ENCODE assay signal across 12 mouse cellular contexts in genomic region chr15:103009265-103010111, GRCm38 (mm10). TPM values are rescaled to one million over a fixed set of nuclear protein-coding genes. Genes with fewer than 3 reads are reported as not detected.
DNase-seq lines count a peak whose midpoint lies in the region; ATAC-seq lines count a peak whose summit lies in the region.
"Had no signal": no experiment of that assay in that cellular context is flagged by ENCODE, and none has a peak within 500 bp of the region (broad histone marks: within the 10 kb centered on the region; RNA-seq: fewer than 3 reads in every experiment).

No protein-coding gene starts in this region.

- H3K4me3 ChIP-seq in hindbrain, embryonic 14.5 days (replicated peaks; ENCODE audit: low read length) = peak overlapping the region; percentile 22
- H3K4me3 ChIP-seq in limb, embryonic 15.5 days = peak overlapping the region; percentile 21
- H3K4me3 ChIP-seq: forebrain, embryonic 12.5 days; heart, embryonic 12.5 days had no signal

- peak; percentile 31 for ATAC-seq in CD4-positive, CD25-positive, alpha-beta regulatory T cell, adult 4 months
- ATAC-seq in hindbrain, embryonic 14.5 days (ENCODE audit: low FRiP score) = no peak
- no peak for ATAC-seq in limb, embryonic 15.5 days (ENCODE audit: insufficient number of reproducible peaks, low FRiP score, low TSS enrichment, low read depth)

- no peaks in the 10 kb centered on the region for H3K36me3 ChIP-seq in hindbrain, embryonic 14.5 days (replicated peaks; ENCODE audit: control insufficient read depth, insufficient read depth)
- H3K36me3 ChIP-seq in limb, embryonic 15.5 days = no peaks in the 10 kb centered on the region
- H3K36me3 ChIP-seq: forebrain, embryonic 12.5 days; heart, embryonic 12.5 days had no signal

- 0 out of 2 replicates have a peak, but pooled peaks cover 4% of the 10 kb centered on the region for H3K4me1 ChIP-seq in hindbrain, embryonic 14.5 days (replicated peaks; ENCODE audit: control insufficient read depth, insufficient read depth, low read length)
- H3K4me1 ChIP-seq in limb, embryonic 15.5 days = peaks cover 45% of the 10 kb centered on the region

- intact Hi-C loops in heart, postnatal 25 days (cut with DNase I) = loop anchor here (5.0 kb wide), 1 partner anchor 123 kb away; no protein-coding TSS in a partner anchor

- peak overlapping the region; percentile 30 for H3K4me2 ChIP-seq in hindbrain, embryonic 14.5 days (replicated peaks)
- peak overlapping the region; percentile 35 for H3K4me2 ChIP-seq in limb, embryonic 15.5 days
- H3K4me2 ChIP-seq: forebrain, embryonic 12.5 days; heart, embryonic 12.5 days had no signal

- 2% methylated on average over 27 of the region's 27 CpGs for WGBS in hindbrain, embryonic 14.5 days
- WGBS in limb, embryonic 15.5 days = 5% methylated on average over 27 of the region's 27 CpGs

- no peak overlapping the region for H3K27ac ChIP-seq in hindbrain, embryonic 14.5 days
- no peak overlapping the region for H3K27ac ChIP-seq in limb, embryonic 15.5 days
- H3K27ac ChIP-seq: forebrain, embryonic 12.5 days had no signal

- peak; percentile 71 for DNase-seq in embryo, embryonic 10 days (ENCODE audit: low spot score)
- no peak for DNase-seq in embryo, embryonic 11 days
- no peak for DNase-seq in hindbrain, embryonic 14.5 days (ENCODE audit: low spot score)
- no peak for DNase-seq in layer of hippocampus, adult 9-10 months (ENCODE audit: low spot score)
- DNase-seq in heart, postnatal 25 days (ENCODE audit: low spot score) = no peak
- no peak for DNase-seq in layer of hippocampus, adult 8-10 months (ENCODE audit: low spot score in 2 of 2)
- DNase-seq: cerebellum, postnatal 14 days had no signal

- peak overlapping the region; percentile 37; the same call in 1 of the 2 replicates for H3K9ac ChIP-seq in hindbrain, embryonic 14.5 days
- no peak overlapping the region for H3K9ac ChIP-seq in limb, embryonic 15.5 days
- H3K9ac ChIP-seq: forebrain, embryonic 12.5 days; heart, embryonic 12.5 days had no signal

- H3K27me3 ChIP-seq in hindbrain, embryonic 14.5 days (ENCODE audit: control insufficient read depth, insufficient read depth, low read length) = peaks cover 98% of the 10 kb centered on the region
- H3K27me3 ChIP-seq in limb, embryonic 15.5 days = peaks cover 95% of the 10 kb centered on the region

- H3K9me3 ChIP-seq in hindbrain, embryonic 14.5 days (ENCODE audit: control insufficient read depth, low read length) = no peaks in the 10 kb centered on the region
- no peaks in the 10 kb centered on the region for H3K9me3 ChIP-seq in limb, embryonic 15.5 days
- H3K9me3 ChIP-seq: forebrain, embryonic 12.5 days; heart, embryonic 12.5 days had no signal

RNA-seq across cellular contexts. Expression of gene Hoxc4, which starts 9.2 kb away (rescaled TPM):
- polyA plus RNA-seq in CD4-positive, CD25-positive, alpha-beta regulatory T cell, adult 4 months (2017; shearing (Covaris generic)) = not detected
- polyA plus RNA-seq in hindbrain, embryonic 14.5 days (2014; fragmentation: Nextera tagmentation; extraction: Ambion mirVana) = 74.9 and 90.0 TPM in 2 replicates
- 1.7 and 2.7 TPM in 2 replicates for polyA plus RNA-seq in limb, embryonic 15.5 days (2015; fragmentation: Nextera tagmentation; extraction: Ambion mirVana)
- total RNA-seq in heart, postnatal 25 days (2021) = not detected
- total RNA-seq in layer of hippocampus, adult 8-10 months (2022) = not detected
- total RNA-seq: layer of hippocampus, postnatal 14 days had no signal
- polyA plus RNA-seq: forebrain, embryonic 12.5 days had no signal

RNA-seq across cellular contexts. Expression of gene Hoxc6, which starts 11.4 kb away (rescaled TPM):
- not detected for polyA plus RNA-seq in CD4-positive, CD25-positive, alpha-beta regulatory T cell, adult 4 months (2017; shearing (Covaris generic))
- 20.9 and 24.8 TPM in 2 replicates for polyA plus RNA-seq in hindbrain, embryonic 14.5 days (2014; fragmentation: Nextera tagmentation; extraction: Ambion mirVana)
- 1.7 and 2.3 TPM in 2 replicates for polyA plus RNA-seq in limb, embryonic 15.5 days (2015; fragmentation: Nextera tagmentation; extraction: Ambion mirVana)
- not detected for total RNA-seq in heart, postnatal 25 days (2021)
- not detected for total RNA-seq in layer of hippocampus, adult 8-10 months (2022)
- total RNA-seq: layer of hippocampus, postnatal 14 days had no signal
- polyA plus RNA-seq: forebrain, embryonic 12.5 days had no signal

RNA-seq across cellular contexts. Expression of gene Hoxc8, which starts 19.1 kb away (rescaled TPM):
- polyA plus RNA-seq in CD4-positive, CD25-positive, alpha-beta regulatory T cell, adult 4 months (2017; shearing (Covaris generic)) = under 1 TPM in 1 of 2 experiments, not detected in 1; 0.43 TPM
- polyA plus RNA-seq in hindbrain, embryonic 14.5 days (2014; fragmentation: Nextera tagmentation; extraction: Ambion mirVana) = 9.2 and 22.9 TPM in 2 replicates
- 1.5 and 3.0 TPM in 2 replicates for polyA plus RNA-seq in limb, embryonic 15.5 days (2015; fragmentation: Nextera tagmentation; extraction: Ambion mirVana)
- not detected for total RNA-seq in heart, postnatal 25 days (2021)
- total RNA-seq in layer of hippocampus, adult 8-10 months (2022) = not detected
- total RNA-seq: layer of hippocampus, postnatal 14 days had no signal
- polyA plus RNA-seq: forebrain, embryonic 12.5 days had no signal

RNA-seq across cellular contexts. Expression of gene Hoxc9, which starts 33.2 kb away (rescaled TPM):
- not detected for polyA plus RNA-seq in CD4-positive, CD25-positive, alpha-beta regulatory T cell, adult 4 months (2017; shearing (Covaris generic))
- polyA plus RNA-seq in hindbrain, embryonic 14.5 days (2014; fragmentation: Nextera tagmentation; extraction: Ambion mirVana) = 0.25 and 0.75 TPM in 2 replicates
- 0.93 and 1.3 TPM in 2 replicates for polyA plus RNA-seq in limb, embryonic 15.5 days (2015; fragmentation: Nextera tagmentation; extraction: Ambion mirVana)
- not detected for total RNA-seq in heart, postnatal 25 days (2021)
- total RNA-seq in layer of hippocampus, adult 8-10 months (2022) = not detected
- total RNA-seq: layer of hippocampus, postnatal 14 days had no signal
- polyA plus RNA-seq: forebrain, embryonic 12.5 days; heart, embryonic 12.5 days had no signal

RNA-seq across cellular contexts. Expression of gene Hoxc5, which starts 42.2 kb away (rescaled TPM):
- not detected for polyA plus RNA-seq in CD4-positive, CD25-positive, alpha-beta regulatory T cell, adult 4 months (2017; shearing (Covaris generic))
- 25.0 and 32.2 TPM in 2 replicates for polyA plus RNA-seq in hindbrain, embryonic 14.5 days (2014; fragmentation: Nextera tagmentation; extraction: Ambion mirVana)
- polyA plus RNA-seq in limb, embryonic 15.5 days (2015; fragmentation: Nextera tagmentation; extraction: Ambion mirVana) = 2.3 TPM in 2 replicates
- not detected for total RNA-seq in heart, postnatal 25 days (2021)
- total RNA-seq in layer of hippocampus, adult 8-10 months (2022) = not detected
- total RNA-seq: layer of hippocampus, postnatal 14 days had no signal
- polyA plus RNA-seq: forebrain, embryonic 12.5 days had no signal

Comparison
In these comparisons a context has a peak if more than half of its experiments do, and no peak if none do; other contexts are left out.
1. RNA of gene Hoxc4, which starts 9.2 kb away (polyA plus RNA-seq): 74.9 to 90.0 TPM in hindbrain, embryonic 14.5 days; 1.7 to 2.7 TPM in limb, embryonic 15.5 days and not detected in CD4-positive, CD25-positive, alpha-beta regulatory T cell, adult 4 months; every median in the first group is over 10 times any median in the second.